Mouse (Mus musculus): ENCODE data around the gene Ccdc105.

The Ccdc105 gene

GRCm38 (mm10) chr10:78715156-78715555 is 37.7 kb downstream of the Ccdc105 start:
- DNase-seq (ENCODE audit: low spot score) = no peak

GRCm38 (mm10) chr10:78714129-78714528 is 38.7 kb downstream of the Ccdc105 start:
- DNase-seq (ENCODE audit: low spot score) = no peak

GRCm38 (mm10) chr10:78710706-78711105 is 42.2 kb downstream of the Ccdc105 start:
- DNase-seq (ENCODE audit: low spot score) = no peak

GRCm38 (mm10) chr10:78700881-78701280 is 52.0 kb downstream of the Ccdc105 start:
- DNase-seq (ENCODE audit: low spot score) = no peak

All from embryo, embryonic 10 days (tissue).